Mouse (Mus musculus) central nervous system, embryonic 18 days (tissue): ENCODE results near the gene Cldn4. TPM values are rescaled to one million over a fixed set of nuclear protein-coding genes. Genes with fewer than 3 reads are reported as not detected.

ENCODE experiments used
- polyA plus RNA-seq: library from polyadenylated mRNA; depleted of rRNA; stranded (reverse); fragments of >200 nt; gene quantifications from 2 replicates; pipeline ENCODE4 v1.2.3, GENCODE M21; 2012; rRNA removed

Gene Cldn4
- 0.12 and 11.4 TPM in 2 replicates for polyA plus RNA-seq

DNA sequence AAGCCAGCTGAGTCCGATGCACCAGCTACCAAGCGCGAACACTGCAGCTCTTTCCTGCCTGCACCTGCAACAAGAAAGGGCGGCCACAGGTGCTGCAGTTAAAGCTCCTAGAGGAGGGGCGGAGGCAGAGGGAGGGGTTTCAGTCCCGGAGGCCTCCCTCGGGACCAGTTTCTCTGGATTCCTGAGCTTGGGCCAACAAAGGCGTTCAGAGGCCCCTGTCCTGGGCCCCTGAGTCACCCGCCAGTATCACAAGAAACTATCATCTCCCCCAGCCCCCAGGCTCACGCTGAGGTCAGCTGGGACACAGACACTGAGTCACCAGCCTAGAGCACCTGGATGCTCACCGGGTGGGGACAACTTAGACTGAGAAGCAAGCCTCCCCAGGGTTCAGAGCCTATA is at the start of gene Cldn4:
Gene Cldn4, minus strand, starts transcription at position 78 of the 399 bp plus-strand sequence.

DNA sequence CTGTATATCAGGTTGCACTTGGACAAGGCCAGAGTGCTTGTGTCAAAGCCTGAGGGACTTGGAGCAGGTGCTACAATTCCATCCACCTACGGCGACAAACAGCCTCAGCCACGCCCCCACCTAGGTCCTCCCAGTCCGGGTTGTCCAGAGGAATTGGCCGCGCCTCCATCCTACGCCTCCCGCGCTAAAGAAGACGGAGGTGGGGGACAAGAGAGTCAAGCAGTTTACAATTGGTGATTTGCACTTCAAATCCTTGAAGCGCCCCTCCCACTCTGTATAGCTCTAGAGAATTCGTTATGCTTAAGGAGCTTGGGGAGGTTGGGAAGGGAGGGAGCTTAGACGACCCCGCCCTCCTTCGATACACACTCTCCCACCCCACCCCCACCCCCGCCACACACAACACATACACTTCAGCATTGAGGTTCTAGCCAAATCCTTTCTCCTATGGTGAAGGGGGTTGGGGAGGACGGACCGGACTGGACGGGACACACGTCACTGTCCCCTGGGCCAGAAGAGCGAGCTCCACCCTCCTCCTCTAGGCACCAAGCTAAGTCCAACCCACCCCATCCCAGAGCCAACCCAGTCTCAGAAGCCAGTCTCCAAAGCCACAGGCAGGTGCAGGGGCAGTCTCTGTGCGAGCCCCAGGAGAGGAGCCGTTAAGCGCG is 39.0 kb upstream of the Cldn4 start, which contains the start of gene Cldn3:
Gene Cldn3, plus strand, starts transcription at position 582 of the 665 bp plus-strand sequence.

DNA sequence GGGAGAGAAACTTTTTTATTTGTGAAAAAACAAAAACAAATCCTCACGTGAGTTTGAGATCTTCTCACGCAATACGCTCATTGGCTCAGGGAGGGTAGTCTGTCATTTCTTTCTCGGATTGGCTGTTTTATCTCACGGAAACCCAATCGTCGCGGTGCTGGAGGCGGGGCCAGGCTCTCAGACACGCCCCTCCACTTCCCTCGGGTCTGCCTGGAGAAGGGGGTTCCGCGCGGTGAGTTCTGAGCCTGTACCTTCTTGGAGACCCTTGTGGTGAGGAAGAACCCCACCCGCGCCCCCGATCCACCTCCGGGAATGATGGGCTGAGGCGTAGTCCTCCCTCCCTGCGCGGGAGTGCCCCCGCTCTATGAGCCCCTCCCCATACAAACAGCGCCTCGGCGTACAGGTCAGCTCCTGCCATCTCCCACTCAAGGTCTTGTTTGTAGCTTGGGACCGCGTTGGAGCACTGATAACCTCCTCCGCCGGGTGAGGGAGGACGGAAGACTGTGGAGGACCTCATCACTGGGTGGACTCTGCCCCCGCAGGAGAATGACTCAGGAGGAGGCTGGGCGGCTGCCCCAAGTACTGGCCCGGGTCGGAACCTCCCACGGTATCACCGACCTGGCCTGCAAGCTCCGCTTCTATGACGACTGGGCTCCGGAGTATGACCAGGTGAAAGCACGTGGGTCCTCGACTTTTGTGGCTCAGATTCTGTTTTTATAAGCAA is 14.4 kb downstream of the Cldn4 start, which contains the start of gene Mettl27:
Gene Mettl27, plus strand, starts transcription at position 190 of the 724 bp plus-strand sequence.

DNA sequence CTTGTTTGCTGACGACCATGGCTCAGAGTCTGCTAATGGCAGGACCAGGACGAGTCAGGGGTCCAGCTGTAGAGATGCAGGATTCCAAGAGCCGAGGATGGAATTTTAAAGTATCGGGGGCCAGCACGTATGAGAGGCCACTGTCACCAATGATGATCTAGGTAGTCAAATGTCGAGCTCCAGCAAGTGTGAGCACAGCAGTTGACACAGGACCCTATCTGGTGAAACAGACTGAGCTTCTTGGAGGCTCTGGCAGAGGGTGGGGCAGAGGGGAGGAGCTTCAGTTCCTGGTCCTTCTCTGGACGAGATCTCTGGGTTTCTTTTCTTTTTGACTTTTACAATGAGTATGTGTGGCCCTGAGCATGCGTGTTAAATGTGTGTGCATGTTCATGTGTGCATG is 31.4 kb downstream of the Cldn4 start, which contains the start of gene Cldn13:
Gene Cldn13, minus strand, starts transcription at position 216 of the 400 bp plus-strand sequence.

DNA sequence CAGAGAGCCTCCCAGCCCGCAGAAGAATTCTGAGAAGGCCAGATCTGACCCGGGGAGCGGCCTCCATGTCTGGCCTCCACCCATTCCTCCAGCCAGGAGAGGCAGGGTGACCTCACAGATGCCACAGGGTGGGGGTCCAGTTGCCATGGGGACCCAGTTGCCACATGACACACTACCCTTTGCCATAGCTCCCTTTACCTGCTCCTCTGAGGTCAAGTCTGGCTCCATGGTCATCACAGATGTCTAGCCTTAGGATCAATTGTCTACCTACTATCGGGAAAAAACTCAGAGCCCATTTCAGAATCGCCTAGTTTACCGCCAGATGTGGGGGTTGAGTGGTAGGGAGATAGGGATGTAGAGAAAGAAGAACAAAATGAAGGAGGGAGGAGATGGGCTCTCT is 40.1 kb downstream of the Cldn4 start, which contains the start of gene Tmem270:
Gene Tmem270, minus strand, starts transcription at position 101 of the 400 bp plus-strand sequence.

Other genes with a start within 250 kb of the Cldn4 start
- 37.7 and 63.4 TPM in 2 replicates for gene Eln, start 199.6 kb downstream of the Cldn4 start, polyA plus RNA-seq
- gene Tmem270, start 40.2 kb downstream of the Cldn4 start, polyA plus RNA-seq, result not detected in 2 replicates
- gene Cldn13, start 31.4 kb downstream of the Cldn4 start, polyA plus RNA-seq, result not detected in 2 replicates
- gene Mettl27, start 14.6 kb downstream of the Cldn4 start, polyA plus RNA-seq, result 5.6 and 6.1 TPM in 2 replicates
- 3.8 and 9.1 TPM in 2 replicates for gene Cldn3, start 39.3 kb upstream of the Cldn4 start, polyA plus RNA-seq
- 103 TPM in 2 replicates for gene Abhd11, start 62.2 kb upstream of the Cldn4 start, polyA plus RNA-seq
- gene Stx1a, start 76.5 kb upstream of the Cldn4 start, polyA plus RNA-seq, result 231 and 254 TPM in 2 replicates
- 36.5 and 36.6 TPM in 2 replicates for gene Dnajc30, start 117.3 kb upstream of the Cldn4 start, polyA plus RNA-seq
- gene Bud23, start 118.0 kb upstream of the Cldn4 start, polyA plus RNA-seq, result 77.8 and 92.0 TPM in 2 replicates
- gene Vps37d, start 131.3 kb upstream of the Cldn4 start, polyA plus RNA-seq, result 58.7 and 61.8 TPM in 2 replicates
- gene Mlxipl, start 143.0 kb upstream of the Cldn4 start, polyA plus RNA-seq, result 1.1 TPM in 2 replicates
- 9.0 and 9.2 TPM in 2 replicates for gene Tbl2, start 202.7 kb upstream of the Cldn4 start, polyA plus RNA-seq
- gene Bcl7b, start 221.3 kb upstream of the Cldn4 start, polyA plus RNA-seq, result 17.5 and 19.9 TPM in 2 replicates
- gene Baz1b, start 240.3 kb upstream of the Cldn4 start, polyA plus RNA-seq, result 45.0 and 47.3 TPM in 2 replicates